Mouse (Mus musculus): ENCODE measurements around the gene Ccdc194.
"Not testable (repeated sequence)": the region's sequence is repeated elsewhere in the genome, so short reads cannot be mapped to it uniquely, and the experiment has no call there.

Ccdc194 gene

GRCm38 (mm10) chr8:71554644-71555043 is 29.1 kb upstream of the Ccdc194 start:
- no peak for DNase-seq (ENCODE audit: extremely low read depth, insufficient read length, low spot score)

GRCm38 (mm10) chr8:71554001-71554400 is 28.5 kb upstream of the Ccdc194 start:
- no peak for DNase-seq (ENCODE audit: extremely low read depth, insufficient read length, low spot score)

DNA sequence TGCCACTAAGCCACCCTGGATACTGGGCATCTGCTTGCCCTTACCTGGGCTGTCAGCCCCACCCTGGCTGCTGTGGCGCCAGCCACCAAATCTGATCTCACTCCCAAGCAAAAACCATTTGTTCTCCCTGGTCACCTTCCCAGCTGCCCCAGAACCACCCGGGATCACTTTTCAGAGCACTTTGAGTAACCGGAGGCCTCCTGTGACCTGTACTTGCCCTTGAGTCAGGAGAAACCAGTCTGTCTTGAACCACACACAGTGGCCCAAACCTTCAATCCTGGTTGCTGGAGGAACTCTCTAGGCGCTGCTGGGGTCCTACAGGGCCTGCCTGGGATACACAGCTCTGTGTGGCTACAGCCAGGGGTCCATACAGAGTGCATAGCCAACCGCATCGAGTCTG is 27.3 kb upstream of the Ccdc194 start:
- no peak for DNase-seq (ENCODE audit: extremely low read depth, insufficient read length, low spot score)

DNA sequence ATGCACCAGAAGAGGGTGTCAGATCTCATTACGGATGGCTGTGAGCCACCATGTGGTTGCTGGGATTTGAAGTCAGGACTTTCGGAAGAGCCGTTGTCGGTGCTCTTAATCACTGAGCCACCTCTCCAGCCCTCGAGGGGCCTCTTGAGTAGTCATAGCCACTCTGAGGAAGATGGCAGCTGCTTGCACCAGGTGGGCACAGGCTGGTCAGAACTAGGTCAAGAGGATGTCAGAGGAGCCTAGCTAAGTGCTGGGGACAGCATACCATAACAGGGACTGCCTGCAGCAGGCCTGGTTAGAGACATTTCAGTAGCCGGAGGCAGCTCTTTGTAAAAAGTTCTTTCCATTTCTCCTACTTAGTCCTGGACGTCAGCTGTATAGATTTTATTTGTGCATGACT is 25.2 kb upstream of the Ccdc194 start:
- DNase-seq (ENCODE audit: extremely low read depth, insufficient read length, low spot score): no peak

DNA sequence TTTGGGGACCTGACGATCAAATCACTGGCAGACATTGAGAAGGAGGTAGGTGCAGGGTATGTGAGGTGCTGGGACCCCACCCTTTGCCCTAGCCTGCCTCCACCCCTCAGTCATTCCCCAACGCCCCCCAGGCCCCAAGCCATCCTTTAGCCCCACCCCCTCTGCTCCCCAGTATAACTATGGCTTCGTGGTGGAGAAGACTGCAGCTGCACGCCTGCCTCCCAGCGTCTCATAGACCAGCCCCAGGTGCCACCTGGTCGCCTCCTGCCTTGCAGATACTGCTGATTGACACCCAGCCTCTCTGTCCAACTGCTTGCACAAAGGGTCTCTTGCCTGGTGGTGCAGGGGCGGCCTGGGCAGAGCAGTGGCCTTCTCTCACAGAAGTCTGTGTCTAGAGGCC is 22.1 kb upstream of the Ccdc194 start:
- no peak for DNase-seq (ENCODE audit: extremely low read depth, insufficient read length, low spot score)

- DNase-seq (ENCODE audit: extremely low read depth, insufficient read length, low spot score): no peak
Measured at GRCm38 (mm10) chr8:71545053-71545452, 19.5 kb upstream of the Ccdc194 start.

GRCm38 (mm10) chr8:71543755-71544154 is 18.2 kb upstream of the Ccdc194 start:
- DNase-seq (ENCODE audit: extremely low read depth, insufficient read length, low spot score): no peak

- peak; percentile 93 for DNase-seq (ENCODE audit: extremely low read depth, insufficient read length, low spot score)
Measured at GRCm38 (mm10) chr8:71542632-71543343, 17.3 kb upstream of the Ccdc194 start, which contains the start of gene Mvb12a. Gene Mvb12a (plus strand): TSS chr8:71542922.

- DNase-seq (ENCODE audit: extremely low read depth, insufficient read length, low spot score): peak; percentile 78
Measured at GRCm38 (mm10) chr8:71537028-71537867, 11.7 kb upstream of the Ccdc194 start, which contains the start of gene Bst2. Gene Bst2 (minus strand): TSS chr8:71537456.

- DNase-seq (ENCODE audit: extremely low read depth, insufficient read length, low spot score): peak; percentile 49
Measured at GRCm38 (mm10) chr8:71535663-71536062, 10.2 kb upstream of the Ccdc194 start.

GRCm38 (mm10) chr8:71534263-71534810 is 8.8 kb upstream of the Ccdc194 start:
- DNase-seq (ENCODE audit: extremely low read depth, insufficient read length, low spot score): no peak

GRCm38 (mm10) chr8:71530735-71531467 is 5.4 kb upstream of the Ccdc194 start:
- not testable (repeated sequence) for DNase-seq (ENCODE audit: extremely low read depth, insufficient read length, low spot score)

GRCm38 (mm10) chr8:71528362-71529073 is 3.0 kb upstream of the Ccdc194 start:
- no peak for DNase-seq (ENCODE audit: extremely low read depth, insufficient read length, low spot score)

GRCm38 (mm10) chr8:71527162-71527870 is 1.8 kb upstream of the Ccdc194 start:
- DNase-seq (ENCODE audit: extremely low read depth, insufficient read length, low spot score): peak; percentile 46

- no peak for DNase-seq (ENCODE audit: extremely low read depth, insufficient read length, low spot score)
Measured at GRCm38 (mm10) chr8:71526272-71526671, 761 bp upstream of the Ccdc194 start.

DNA sequence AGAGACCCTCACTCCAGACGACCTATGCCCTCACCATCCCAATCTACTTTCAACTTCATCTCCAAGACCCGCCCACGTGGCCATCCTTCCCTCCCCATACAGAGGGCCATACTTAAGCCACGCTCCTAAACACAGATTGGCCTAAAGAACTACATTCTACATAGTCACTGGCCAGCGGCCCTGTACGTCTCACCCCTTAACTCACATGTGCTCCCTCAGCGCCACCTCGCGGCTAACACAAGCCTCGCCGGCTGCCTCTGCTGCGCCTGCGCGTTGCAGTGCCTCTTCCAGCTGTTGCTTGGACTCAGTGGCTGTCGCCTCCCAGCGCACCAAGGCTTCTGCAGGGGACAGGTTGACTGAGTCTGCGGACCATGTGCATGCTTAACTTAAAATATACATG is 3.9 kb downstream of the Ccdc194 start:
- peak; percentile 89 for DNase-seq (ENCODE audit: extremely low read depth, insufficient read length, low spot score)

- peak; percentile 44 for DNase-seq (ENCODE audit: extremely low read depth, insufficient read length, low spot score)
Measured at GRCm38 (mm10) chr8:71519037-71519825, 6.3 kb downstream of the Ccdc194 start.

DNA sequence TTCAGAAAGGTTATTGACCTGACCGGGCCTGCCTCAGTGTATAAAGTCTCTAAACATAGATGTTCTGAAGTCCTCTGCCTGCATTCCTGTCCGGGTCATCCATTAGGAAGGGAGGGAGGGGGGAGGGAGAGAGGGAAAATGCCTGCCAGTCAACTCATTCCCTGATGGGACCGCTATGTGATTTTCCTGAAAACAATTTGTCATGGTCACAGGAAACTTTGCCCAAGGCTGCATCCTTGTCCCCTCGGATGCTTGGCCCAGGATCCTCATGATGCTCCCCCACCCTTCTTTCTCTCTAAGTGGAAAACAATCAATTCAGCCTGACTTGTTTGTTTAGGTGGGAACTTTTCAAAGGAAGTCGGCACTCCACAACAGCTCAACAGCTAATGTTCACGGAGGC is 8.7 kb downstream of the Ccdc194 start:
- no peak for DNase-seq (ENCODE audit: extremely low read depth, insufficient read length, low spot score)

DNA sequence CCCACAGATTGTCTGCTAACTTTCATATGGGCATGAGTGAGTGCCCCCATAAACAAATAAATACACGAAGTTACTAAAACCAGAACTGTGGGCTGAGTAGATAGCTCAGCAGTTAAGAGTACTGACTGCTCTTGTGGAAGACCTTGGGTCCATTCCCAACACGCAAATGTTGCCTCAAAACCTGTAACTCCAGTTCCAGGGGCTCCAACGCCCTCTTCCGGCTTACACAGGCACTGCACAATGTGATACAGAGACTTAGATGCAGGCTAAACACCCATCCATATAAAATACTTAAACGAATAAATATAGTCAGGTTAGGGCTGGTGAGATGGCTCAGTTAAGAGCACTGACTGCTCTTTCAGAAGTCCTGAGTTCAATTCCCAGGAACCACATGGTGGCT is 10.5 kb downstream of the Ccdc194 start:
- no peak for DNase-seq (ENCODE audit: extremely low read depth, insufficient read length, low spot score)

Measured in 3134 (cell line).